In the genomic region with DNA sequence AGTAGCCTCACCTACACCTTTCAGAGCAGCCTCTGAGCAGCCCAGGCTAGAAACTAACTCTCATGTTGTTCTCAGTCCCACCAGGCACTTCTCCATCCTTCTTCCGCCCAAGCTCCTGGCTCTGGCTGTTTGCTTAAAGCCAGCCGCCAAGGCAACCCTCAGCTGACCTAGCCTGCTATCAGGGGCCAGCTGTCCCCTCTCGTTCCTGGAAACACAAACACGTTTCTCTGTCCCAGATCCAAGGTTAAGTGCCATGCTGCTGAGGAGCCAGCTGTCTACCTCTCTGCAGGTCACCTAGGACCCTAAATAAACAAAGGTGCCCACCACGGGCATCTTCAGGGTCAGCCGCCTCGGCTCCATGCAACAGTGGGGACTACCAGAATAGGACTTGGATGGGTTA, we compare ENCODE assay signal across 1 mouse cellular context.
TF ChIP-seq lines count a peak whose summit lies in the region.

No protein-coding gene starts in this region.

TF ChIP-seq in MEL, 35 proteins besides CTCF, POLR2A, EP300 and RAD21 (continued from another document):
- no peak for TF ChIP-seq MAZ (IDR thresholded peaks at IDR 0.05; ENCODE audit: low read depth, low read length)
